Mouse (Mus musculus): Measurements from ENCODE around the gene Wdr41.

Wdr41 gene

DNA sequence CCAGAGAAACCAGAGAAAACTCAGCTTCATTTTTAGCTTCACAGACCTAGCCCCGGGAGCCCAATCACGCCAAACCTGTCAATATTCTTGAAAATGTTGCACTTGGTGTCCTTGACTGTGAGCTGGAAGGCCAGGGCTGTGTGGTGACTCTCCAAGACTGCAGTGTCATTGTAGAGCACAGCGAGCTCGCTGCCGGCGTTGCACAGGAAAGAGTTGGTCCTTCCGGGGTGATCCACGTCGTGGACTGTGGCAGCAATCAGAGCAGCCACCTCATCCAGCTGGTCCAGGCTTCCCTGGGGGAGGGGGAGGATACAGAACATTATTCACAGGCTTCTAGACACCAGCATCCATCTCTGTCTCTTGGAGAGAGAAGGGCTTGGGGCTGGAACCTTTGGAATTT lies 58.0 kb downstream of the Wdr41 start:
- intact Hi-C loops (cut with DNase I), result no loop called here

DNA sequence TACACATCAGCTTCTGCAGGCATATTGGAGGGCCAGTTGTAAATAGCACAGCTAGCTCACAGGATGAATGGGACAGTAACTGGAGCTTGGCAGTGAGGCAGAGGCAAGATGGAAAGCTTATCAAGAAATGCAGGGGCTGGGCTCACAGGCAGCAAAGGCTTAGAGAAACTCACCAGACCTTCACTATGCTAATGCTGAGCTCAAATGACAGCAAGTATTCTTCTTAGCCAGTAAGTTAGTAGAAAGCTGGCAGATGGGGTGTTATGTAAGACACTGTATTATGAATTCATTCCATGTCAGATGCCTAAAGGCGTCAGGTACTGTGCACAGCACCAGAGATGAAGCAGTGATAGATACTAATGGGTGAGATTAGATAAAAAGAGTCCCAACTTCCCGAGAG lies 58.6 kb downstream of the Wdr41 start:
- intact Hi-C loops (cut with DNase I), result no loop called here

DNA sequence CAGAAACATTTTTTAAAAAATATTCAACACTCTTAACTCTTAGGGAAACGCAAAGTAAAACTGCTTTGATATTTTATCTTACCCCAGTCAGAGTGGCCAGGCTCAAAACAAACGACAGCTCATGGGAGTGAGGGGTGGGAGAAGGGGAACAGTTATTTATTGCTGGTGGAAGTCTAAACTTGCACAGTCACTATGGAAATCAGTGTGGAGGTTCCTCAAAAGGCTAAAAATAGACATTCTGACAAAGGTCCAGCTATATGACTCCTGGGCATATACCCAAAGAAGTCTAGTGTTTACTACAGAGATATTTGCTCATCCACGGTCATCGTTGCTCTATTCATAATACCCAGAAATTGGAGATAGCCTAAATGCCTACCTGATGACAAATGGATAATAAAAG lies 62.1 kb downstream of the Wdr41 start:
- intact Hi-C loops (cut with DNase I), result no loop called here

DNA sequence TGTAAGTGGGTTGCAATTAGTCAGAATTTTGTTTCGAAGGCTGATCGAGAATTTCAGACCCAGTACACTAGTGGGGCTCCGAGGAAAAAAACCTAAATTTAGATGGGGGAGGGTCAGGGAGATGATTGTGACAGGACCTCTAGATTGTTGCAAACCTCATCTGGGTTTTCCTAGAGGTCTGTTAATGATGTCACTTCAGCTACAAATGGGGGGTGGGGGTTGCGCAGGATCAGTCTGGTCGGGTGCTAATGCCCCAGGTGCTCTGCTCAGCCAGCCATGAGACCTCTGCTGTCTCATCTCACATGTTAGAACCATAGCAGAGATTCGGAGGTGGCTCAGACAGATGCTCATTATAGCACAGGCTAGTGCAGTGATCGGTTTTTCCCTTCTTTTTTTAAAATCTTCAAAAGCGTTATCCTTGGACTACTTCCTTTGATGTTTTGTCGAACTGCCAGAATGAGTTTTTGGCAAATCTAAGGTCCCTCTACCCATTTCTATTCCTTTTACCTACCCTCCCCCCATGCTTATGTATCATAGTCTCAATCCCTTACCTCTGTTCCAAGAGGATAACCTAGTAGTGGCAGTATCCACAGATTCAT lies 64.1 kb downstream of the Wdr41 start:
- intact Hi-C loops (cut with DNase I), result no loop called here

DNA sequence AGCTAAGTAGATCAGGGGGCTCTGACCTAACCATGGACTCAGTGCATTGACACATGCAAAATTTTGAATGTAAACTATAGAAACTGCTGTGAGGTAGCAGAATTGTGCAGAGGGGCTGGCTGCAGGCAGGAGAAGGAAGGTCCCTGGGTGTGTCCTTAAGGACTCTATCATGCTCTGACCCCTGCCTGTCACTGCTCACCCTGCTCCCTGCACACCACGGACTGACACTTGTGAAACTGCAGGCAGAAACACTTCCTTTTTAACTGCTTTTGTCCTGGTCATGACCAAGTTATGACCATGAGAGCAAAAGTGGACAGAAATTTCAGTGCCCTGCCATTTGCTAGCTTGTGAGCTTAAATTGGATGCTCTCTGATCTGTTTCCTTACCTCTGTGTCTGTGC lies 68.0 kb downstream of the Wdr41 start:
- intact Hi-C loops (cut with DNase I), result no loop called here

DNA sequence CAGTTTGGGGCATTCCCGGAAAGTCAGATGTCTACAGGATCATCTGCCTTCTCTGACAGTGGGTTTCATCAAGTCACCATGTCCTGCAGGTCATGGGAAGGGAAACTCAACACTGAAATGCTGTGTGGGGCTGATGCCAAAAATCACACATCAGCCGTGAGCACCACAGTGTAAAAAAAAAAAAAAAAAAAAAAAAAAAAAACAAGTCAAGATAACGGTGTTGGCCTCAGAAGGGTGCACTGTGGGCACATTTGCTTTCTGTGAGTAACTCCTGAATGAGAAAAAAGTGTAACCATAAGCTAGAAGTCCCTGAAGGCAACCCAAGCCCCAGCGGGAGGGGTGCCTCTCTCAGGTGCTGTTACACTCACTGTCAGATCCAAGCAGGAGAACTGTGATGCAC lies 74.3 kb downstream of the Wdr41 start:
- intact Hi-C loops (cut with DNase I), result no loop called here

DNA sequence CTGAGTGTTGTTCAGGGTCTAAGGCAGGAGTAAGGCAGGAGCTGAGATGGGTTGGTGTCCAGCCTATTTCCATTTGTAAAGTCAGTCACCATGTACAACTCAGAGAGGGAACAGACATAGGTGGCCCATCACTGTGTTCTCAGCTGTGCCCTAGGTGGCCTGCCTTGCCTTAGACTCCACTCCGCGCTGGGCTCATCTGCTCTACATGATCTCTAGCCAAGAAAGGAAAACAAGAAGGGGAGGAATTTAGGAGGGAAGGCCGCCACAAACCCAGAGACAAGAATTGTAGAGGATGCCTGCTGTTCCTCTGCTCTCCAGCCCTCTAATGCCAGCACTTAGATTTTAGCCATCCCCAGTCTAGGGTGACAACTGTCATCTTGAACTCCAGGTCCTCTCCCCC lies 76.3 kb downstream of the Wdr41 start:
- intact Hi-C loops (cut with DNase I), result no loop called here

DNA sequence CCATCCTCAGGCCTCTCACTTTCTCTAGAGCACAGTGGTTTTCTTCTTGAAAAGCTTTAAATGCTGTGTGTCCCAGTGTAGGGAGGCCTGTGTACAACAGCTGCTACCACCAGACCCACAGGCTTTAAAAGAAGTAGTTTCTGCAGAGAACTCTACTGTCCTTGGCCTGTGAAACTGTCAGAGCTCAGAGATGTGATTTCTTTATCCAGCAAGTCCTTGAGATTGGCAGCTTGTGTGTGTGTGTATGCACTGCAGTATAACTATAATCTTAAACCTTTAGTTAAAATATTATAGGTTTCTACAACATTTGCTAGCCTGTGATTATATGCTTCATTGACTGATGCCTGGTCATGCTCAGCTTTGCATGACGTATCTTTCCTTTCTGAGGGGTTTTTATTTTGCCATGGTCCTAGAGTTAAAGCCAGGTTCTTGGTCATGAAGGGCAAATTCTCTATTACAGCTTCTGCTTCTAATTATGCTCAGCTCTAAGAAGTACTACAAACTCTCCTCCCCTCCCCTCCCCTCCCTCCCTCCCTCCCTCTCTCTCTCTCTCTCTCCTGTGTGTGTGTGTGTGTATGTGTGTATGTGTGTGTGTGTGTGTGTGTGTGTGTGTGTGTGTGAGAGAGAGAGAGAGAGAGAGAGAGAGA lies 79.7 kb downstream of the Wdr41 start:
- intact Hi-C loops (cut with DNase I), result no loop called here

DNA sequence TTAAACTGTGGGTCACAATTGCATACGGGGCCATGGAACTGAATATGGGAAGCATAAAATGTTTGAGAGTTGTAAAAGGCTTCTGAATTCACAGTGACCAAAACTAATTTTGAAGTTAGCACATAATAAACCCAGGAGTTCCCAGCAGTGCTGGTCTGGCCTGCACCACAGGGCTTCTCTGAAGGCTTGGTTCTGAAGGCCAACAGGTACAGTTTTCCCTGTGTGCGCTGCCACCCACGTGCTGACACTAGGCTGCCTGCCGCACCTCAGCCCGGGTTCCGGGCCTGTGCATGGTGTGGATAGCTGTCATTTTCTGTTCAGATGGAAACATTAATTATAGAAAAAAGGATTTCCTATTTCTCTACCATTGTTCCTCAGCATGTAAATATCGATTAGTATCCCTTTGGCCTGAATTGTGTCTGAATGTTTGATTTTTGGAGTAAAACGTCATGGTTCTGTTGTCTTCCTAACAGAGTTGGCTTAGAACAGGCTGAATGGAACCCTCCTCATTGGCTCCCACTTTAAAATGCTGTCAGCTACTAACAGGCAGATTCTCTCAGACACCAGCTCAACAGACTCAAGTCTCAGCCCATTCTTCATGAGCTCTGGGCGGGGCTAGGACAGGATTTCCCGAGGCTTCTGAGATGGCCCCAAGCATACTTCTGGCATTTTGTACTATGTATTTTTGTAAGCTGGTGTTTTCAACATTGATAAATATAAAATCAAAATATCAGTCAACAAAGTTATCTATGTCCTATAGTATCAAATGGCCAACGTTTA lies 80.5 kb downstream of the Wdr41 start:
- intact Hi-C loops (cut with DNase I), result no loop called here

DNA sequence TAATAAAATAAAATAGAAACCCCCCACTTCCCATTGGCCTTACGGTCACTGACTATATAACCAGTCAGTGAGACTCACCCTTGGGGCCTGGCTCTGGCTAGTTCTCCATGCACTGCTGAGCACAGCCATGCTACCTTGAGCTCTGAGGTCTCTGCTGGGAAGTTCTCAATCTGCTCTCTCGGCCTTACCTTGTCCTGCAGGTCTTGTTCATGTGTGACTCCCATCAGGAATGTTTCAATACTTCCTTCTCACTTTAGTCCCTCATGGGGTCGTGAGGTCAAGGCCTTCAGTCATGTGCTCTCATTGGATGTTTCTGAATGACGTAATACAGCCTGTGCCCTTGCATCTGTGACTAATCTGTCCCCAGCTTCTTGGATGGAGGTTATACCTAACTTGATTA lies 82.7 kb downstream of the Wdr41 start:
- intact Hi-C loops (cut with DNase I), result no loop called here

DNA sequence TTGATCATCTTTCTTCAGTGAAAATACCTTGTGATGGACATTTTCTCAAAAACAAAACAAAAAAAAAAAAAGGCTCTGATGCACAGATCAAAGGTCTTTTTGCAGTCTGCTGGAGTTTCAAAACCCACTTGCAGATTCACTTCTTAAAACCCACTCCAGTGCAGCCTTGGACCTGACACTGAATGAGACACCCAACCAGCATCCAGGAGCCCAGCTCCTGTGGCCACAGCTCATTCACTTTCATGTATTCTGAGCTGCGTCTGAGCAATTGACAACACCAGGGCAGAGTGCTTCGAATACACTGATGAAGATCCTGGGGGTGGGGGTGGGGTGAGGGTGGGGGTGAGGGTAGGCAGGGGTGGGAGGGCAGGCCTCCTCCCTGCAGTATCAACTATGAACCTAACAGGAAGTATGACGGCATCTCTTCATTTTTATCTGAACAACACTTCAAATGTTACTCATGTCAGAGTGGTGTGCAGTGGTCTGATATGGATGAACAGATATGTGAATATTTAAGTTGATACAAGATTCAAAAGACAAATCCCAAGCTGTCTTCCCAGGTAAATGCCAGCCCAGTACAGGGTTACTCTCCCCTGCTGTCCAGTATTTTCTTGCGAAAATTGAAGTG lies 87.4 kb downstream of the Wdr41 start:
- intact Hi-C loops (cut with DNase I), result no loop called here

DNA sequence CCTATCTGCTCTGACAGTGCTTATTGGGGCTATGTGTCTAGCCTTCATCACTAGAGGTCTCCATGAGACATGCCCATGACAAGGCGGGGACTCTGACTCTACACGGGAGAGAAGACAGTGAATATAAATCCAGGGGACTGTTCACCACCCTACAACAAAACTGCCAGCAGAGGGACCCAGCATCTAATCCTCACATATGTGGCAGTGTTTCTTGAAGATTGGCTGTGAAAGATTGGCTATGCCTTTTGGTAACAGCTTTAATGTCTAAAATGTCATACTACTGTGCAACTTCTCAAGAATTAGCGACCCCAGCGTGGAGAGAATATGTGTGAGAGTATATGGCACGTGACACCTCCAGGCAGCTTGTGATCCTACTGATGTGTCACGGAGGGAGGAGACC lies 91.7 kb downstream of the Wdr41 start:
- intact Hi-C loops (cut with DNase I), result no loop called here

DNA sequence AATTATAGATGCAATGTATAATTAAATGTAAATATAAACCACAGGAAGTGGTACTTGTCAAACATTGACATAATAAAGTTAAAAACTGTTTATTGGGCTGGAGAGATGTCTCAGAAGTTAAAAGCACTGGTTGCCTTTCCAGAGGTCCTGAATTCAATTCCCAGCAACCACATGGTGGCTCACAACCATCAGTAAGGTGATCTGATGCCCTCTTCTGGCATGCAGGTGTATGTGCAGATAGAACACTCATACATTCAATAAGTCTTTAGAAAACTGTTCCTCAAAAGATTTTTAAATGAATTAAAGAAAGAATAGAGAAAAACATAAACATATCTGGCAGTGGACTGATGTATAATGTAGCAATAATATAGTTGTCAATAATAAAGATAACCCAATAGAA lies 94.1 kb downstream of the Wdr41 start:
- intact Hi-C loops (cut with DNase I), result no loop called here
